Mouse (Mus musculus) hindbrain, embryonic 16.5 days (tissue): ENCODE results near the gene St8sia1. TPM values are rescaled to one million over a fixed set of nuclear protein-coding genes. Genes with fewer than 3 reads are reported as not detected.
"Not testable (repeated sequence)": the region's sequence is repeated elsewhere in the genome, so short reads cannot be mapped to it uniquely, and the experiment has no call there.

ENCODE experiments used
- ATAC-seq: fragments of 200-750 bp; cut with Nextera tagmentation; 2 replicates; pipeline ENCODE4 v1.8.0; 2017; ENCODE audit warnings: moderate TSS enrichment, moderate library complexity
- H3K27ac ChIP-seq: fragments of 300-500 bp; sonication (generic); 2 replicates; pipeline ENCODE4 v1.5.1; 2014; ENCODE audit warnings: low read depth, mild to moderate bottlenecking, control low read depth, low read length, moderate library complexity
- H3K27me3 ChIP-seq: fragments of 300-500 bp; sonication (generic); replicated peaks from 2 replicates; pipeline ENCODE4 v1.6.1; 2014; ENCODE audit warnings: low read length; ENCODE audit not compliant: control insufficient read depth, insufficient read depth
- H3K36me3 ChIP-seq: fragments of 300-500 bp; sonication (generic); 2 replicates; pipeline ENCODE4 v1.6.1; 2014; ENCODE audit warnings: mild to moderate bottlenecking, low read length, moderate library complexity, mixed read lengths; ENCODE audit not compliant: control insufficient read depth, insufficient read depth
- H3K4me1 ChIP-seq: fragments of 300-500 bp; sonication (generic); 2 replicates; pipeline ENCODE4 v1.6.1; 2014; ENCODE audit warnings: low read depth, low read length; ENCODE audit not compliant: control insufficient read depth, insufficient read depth
- H3K4me2 ChIP-seq: fragments of 300-500 bp; sonication (generic); 2 replicates; pipeline ENCODE4 v1.6.1; 2014; ENCODE audit warnings: mild to moderate bottlenecking, low read length, control low read depth, moderate library complexity
- H3K4me3 ChIP-seq: fragments of 300-500 bp; sonication (generic); 2 replicates; pipeline ENCODE4 v1.5.1; 2014; ENCODE audit warnings: mild to moderate bottlenecking, low read length, control low read depth, moderate library complexity
- H3K9ac ChIP-seq: fragments of 300-500 bp; sonication (generic); 2 replicates; pipeline ENCODE4 v1.6.1; 2014; ENCODE audit warnings: low read depth, mild to moderate bottlenecking, control low read depth, low read length, moderate library complexity
- H3K9me3 ChIP-seq: fragments of 300-500 bp; sonication (generic); 2 replicates; pipeline ENCODE4 v1.6.1; 2014; ENCODE audit warnings: mild to moderate bottlenecking, low read length, moderate library complexity; ENCODE audit not compliant: control insufficient read depth
- WGBS: fragments of 180-500 bp; shearing (Covaris S2); extraction: QIAGEN DNeasy Blood & Tissue Kit; methylation state at CpG from one replicate; pipeline ENCODE4 v1.1.7; 2014; 5-methylcytosine and 5-hydroxymethylcytosine counted together
- polyA plus RNA-seq: library from polyadenylated mRNA; unstranded; fragments of >200 nt; fragmentation: Nextera tagmentation; extraction: Ambion mirVana; gene quantifications from 2 replicates; pipeline ENCODE4 v1.2.1, GENCODE M21; 2015

The St8sia1 gene
- polyA plus RNA-seq, 1 experiment from 2014 or later: 6.0 TPM

GRCm38 (mm10) chr6:142986706-142987105, 22.5 kb upstream of the St8sia1 start:
- not testable (repeated sequence) for H3K9me3 ChIP-seq, H3K27me3 ChIP-seq, H3K4me3 ChIP-seq, H3K27ac ChIP-seq, H3K36me3 ChIP-seq, H3K4me2 ChIP-seq, H3K4me1 ChIP-seq, ATAC-seq, H3K9ac ChIP-seq
- 86% methylated on average over 9 of the region's 9 CpGs for WGBS

GRCm38 (mm10) chr6:142985561-142986238, 21.4 kb upstream of the St8sia1 start:
- not testable (repeated sequence) for H3K36me3 ChIP-seq, H3K4me3 ChIP-seq, H3K27ac ChIP-seq, ATAC-seq, H3K4me1 ChIP-seq, H3K9ac ChIP-seq, H3K27me3 ChIP-seq, H3K9me3 ChIP-seq, H3K4me2 ChIP-seq
- 92% methylated on average over 8 of the region's 9 CpGs for WGBS

GRCm38 (mm10) chr6:142979665-142980660, 15.7 kb upstream of the St8sia1 start:
- no peak overlapping the region for H3K4me3 ChIP-seq
- ATAC-seq: peak; percentile 83
- WGBS: 30% methylated on average over 6 of the region's 6 CpGs
- H3K27me3 ChIP-seq: no peaks in the 10 kb centered on the region
- no peak overlapping the region for H3K27ac ChIP-seq
- no peak overlapping the region for H3K4me2 ChIP-seq
- H3K9me3 ChIP-seq: no peaks in the 10 kb centered on the region
- H3K9ac ChIP-seq: no peak overlapping the region
- H3K36me3 ChIP-seq: no peaks in the 10 kb centered on the region
- H3K4me1 ChIP-seq: no peaks in the 10 kb centered on the region

GRCm38 (mm10) chr6:142977221-142977620, 13.0 kb upstream of the St8sia1 start:
- Histone ChIP-seq H3K4me3 (no peak overlapping the region), H3K36me3 (no peaks in the 10 kb centered on the region), H3K4me2 (no peak overlapping the region), H3K4me1 (no peaks in the 10 kb centered on the region), H3K9me3 (no peaks in the 10 kb centered on the region), H3K27ac (no peak overlapping the region), H3K27me3 (no peaks in the 10 kb centered on the region), H3K9ac (no peak overlapping the region)
- ATAC-seq: no peak
- 41% methylated on average over 1 of the region's 1 CpGs for WGBS

- H3K9me3 ChIP-seq: no peaks in the 10 kb centered on the region
- H3K9ac ChIP-seq: no peak overlapping the region
- H3K4me1 ChIP-seq: no peaks in the 10 kb centered on the region
- no peaks in the 10 kb centered on the region for H3K27me3 ChIP-seq
- no peak for ATAC-seq
- no peak overlapping the region for H3K4me2 ChIP-seq
- H3K27ac ChIP-seq: no peak overlapping the region
- no peak overlapping the region for H3K4me3 ChIP-seq
- WGBS: 95% methylated on average over 7 of the region's 7 CpGs
- no peaks in the 10 kb centered on the region for H3K36me3 ChIP-seq
Measured at GRCm38 (mm10) chr6:142973289-142973688, 9.0 kb upstream of the St8sia1 start.

GRCm38 (mm10) chr6:142972205-142972604, 8.0 kb upstream of the St8sia1 start:
- H3K27ac ChIP-seq: no peak overlapping the region
- WGBS: 58% methylated on average over 2 of the region's 2 CpGs
- ATAC-seq: no peak

GRCm38 (mm10) chr6:142967407-142967806, 3.2 kb upstream of the St8sia1 start:
- no peak overlapping the region for H3K4me3 ChIP-seq

More at GRCm38 (mm10) chr6:142972205-142972604, 8.0 kb upstream of the St8sia1 start:
- Histone ChIP-seq H3K36me3 (no peaks in the 10 kb centered on the region), H3K4me3 (no peak overlapping the region), H3K27me3 (no peaks in the 10 kb centered on the region), H3K9me3 (no peaks in the 10 kb centered on the region), H3K4me2 (no peak overlapping the region), H3K4me1 (no peaks in the 10 kb centered on the region), H3K9ac (no peak overlapping the region)

GRCm38 (mm10) chr6:142964531-142965385, 506 bp upstream of the St8sia1 start:
- WGBS: 0% methylated on average over 39 of the region's 39 CpGs
- no peaks in the 10 kb centered on the region for H3K9me3 ChIP-seq
- ATAC-seq: peak; percentile 92
- peak overlapping the region; percentile 71 for H3K4me3 ChIP-seq
- H3K9ac ChIP-seq: peak overlapping the region; percentile 83
- no peaks in the 10 kb centered on the region for H3K36me3 ChIP-seq
- peak overlapping the region; percentile 80 for H3K4me2 ChIP-seq
- H3K27me3 ChIP-seq: no peaks in the 10 kb centered on the region
- H3K4me1 ChIP-seq: peaks cover 15% of the 10 kb centered on the region
- H3K27ac ChIP-seq: peak overlapping the region; percentile 98

More at GRCm38 (mm10) chr6:142967407-142967806, 3.2 kb upstream of the St8sia1 start:
- Histone ChIP-seq H3K4me1 (peaks cover 4% of the 10 kb centered on the region; the same call in 1 of the 2 replicates), H3K9ac (no peak overlapping the region), H3K27me3 (no peaks in the 10 kb centered on the region), H3K4me2 (no peak overlapping the region), H3K36me3 (no peaks in the 10 kb centered on the region), H3K27ac (no peak overlapping the region), H3K9me3 (no peaks in the 10 kb centered on the region)
- no peak for ATAC-seq
- WGBS: 95% methylated on average over 1 of the region's 1 CpGs
